Mouse (Mus musculus): Measurements from ENCODE around the gene Fxyd1. TPM values are rescaled to one million over a fixed set of nuclear protein-coding genes. Genes with fewer than 3 reads are reported as not detected.
A peak's percentile ranks its signal among the peaks of the same experiment; 100 is the strongest.

Gene Fxyd1
- polyA plus RNA-seq, 1 experiment: 12.6 TPM

GRCm38 (mm10) chr7:31077470-31077869 lies 20.5 kb upstream of the Fxyd1 start:
- TF ChIP-seq POLR2A (IDR thresholded peaks at IDR 0.05; ENCODE audit: borderline replicate concordance, extremely low read depth, insufficient read depth, insufficient read length, poor library complexity, severe bottlenecking): no peak
- TF ChIP-seq CTCF (IDR thresholded peaks at IDR 0.05; ENCODE audit: borderline replicate concordance, extremely low read depth, insufficient read depth, insufficient read length): no peak
- no peak for DNase-seq (ENCODE audit: low read depth)

- DNase-seq (ENCODE audit: low read depth): no peak
- TF ChIP-seq CTCF (IDR thresholded peaks at IDR 0.05; ENCODE audit: borderline replicate concordance, extremely low read depth, insufficient read depth, insufficient read length) (no peak), POLR2A (IDR thresholded peaks at IDR 0.05; ENCODE audit: borderline replicate concordance, extremely low read depth, insufficient read depth, insufficient read length, poor library complexity, severe bottlenecking) (no peak)
These were observed 19.5 kb upstream of the Fxyd1 start, which contains the start of gene Fxyd3 for GRCm38 (mm10) chr7:31076492-31076891. Gene Fxyd3 (minus strand): TSS chr7:31076704.

GRCm38 (mm10) chr7:31074713-31075069 lies 17.7 kb upstream of the Fxyd1 start:
- DNase-seq (ENCODE audit: low read depth): no peak
- no peak for TF ChIP-seq POLR2A (IDR thresholded peaks at IDR 0.05; ENCODE audit: borderline replicate concordance, extremely low read depth, insufficient read depth, insufficient read length, poor library complexity, severe bottlenecking)
- TF ChIP-seq CTCF (IDR thresholded peaks at IDR 0.05; ENCODE audit: borderline replicate concordance, extremely low read depth, insufficient read depth, insufficient read length): no peak

- DNase-seq (ENCODE audit: low read depth): no peak
- no peak for TF ChIP-seq POLR2A (IDR thresholded peaks at IDR 0.05; ENCODE audit: borderline replicate concordance, extremely low read depth, insufficient read depth, insufficient read length, poor library complexity, severe bottlenecking)
- TF ChIP-seq CTCF (IDR thresholded peaks at IDR 0.05; ENCODE audit: borderline replicate concordance, extremely low read depth, insufficient read depth, insufficient read length): no peak
These were observed 17.2 kb upstream of the Fxyd1 start for GRCm38 (mm10) chr7:31074061-31074712.

- no peak for DNase-seq (ENCODE audit: low read depth)
- TF ChIP-seq CTCF (IDR thresholded peaks at IDR 0.05; ENCODE audit: borderline replicate concordance, extremely low read depth, insufficient read depth, insufficient read length) (no peak), POLR2A (IDR thresholded peaks at IDR 0.05; ENCODE audit: borderline replicate concordance, extremely low read depth, insufficient read depth, insufficient read length, poor library complexity, severe bottlenecking) (no peak)
These were observed 16.5 kb upstream of the Fxyd1 start for GRCm38 (mm10) chr7:31073546-31073945.

GRCm38 (mm10) chr7:31072326-31072725 lies 15.3 kb upstream of the Fxyd1 start:
- TF ChIP-seq POLR2A (IDR thresholded peaks at IDR 0.05; ENCODE audit: borderline replicate concordance, extremely low read depth, insufficient read depth, insufficient read length, poor library complexity, severe bottlenecking) (no peak), CTCF (IDR thresholded peaks at IDR 0.05; ENCODE audit: borderline replicate concordance, extremely low read depth, insufficient read depth, insufficient read length) (no peak)
- DNase-seq (ENCODE audit: low read depth): no peak

- TF ChIP-seq CTCF (IDR thresholded peaks at IDR 0.05; ENCODE audit: borderline replicate concordance, extremely low read depth, insufficient read depth, insufficient read length): no peak
- no peak for TF ChIP-seq POLR2A (IDR thresholded peaks at IDR 0.05; ENCODE audit: borderline replicate concordance, extremely low read depth, insufficient read depth, insufficient read length, poor library complexity, severe bottlenecking)
These were observed 13.3 kb upstream of the Fxyd1 start for GRCm38 (mm10) chr7:31070324-31070723.

GRCm38 (mm10) chr7:31069491-31069890 lies 12.5 kb upstream of the Fxyd1 start:
- TF ChIP-seq POLR2A (IDR thresholded peaks at IDR 0.05; ENCODE audit: borderline replicate concordance, extremely low read depth, insufficient read depth, insufficient read length, poor library complexity, severe bottlenecking) (no peak), CTCF (IDR thresholded peaks at IDR 0.05; ENCODE audit: borderline replicate concordance, extremely low read depth, insufficient read depth, insufficient read length) (no peak)
- DNase-seq (ENCODE audit: low read depth): no peak

More at GRCm38 (mm10) chr7:31070324-31070723, 13.3 kb upstream of the Fxyd1 start:
- no peak for DNase-seq (ENCODE audit: low read depth)

GRCm38 (mm10) chr7:31067836-31068235 lies 10.8 kb upstream of the Fxyd1 start:
- DNase-seq (ENCODE audit: low read depth): peak; percentile 56
- TF ChIP-seq POLR2A (IDR thresholded peaks at IDR 0.05; ENCODE audit: borderline replicate concordance, extremely low read depth, insufficient read depth, insufficient read length, poor library complexity, severe bottlenecking) (no peak), CTCF (IDR thresholded peaks at IDR 0.05; ENCODE audit: borderline replicate concordance, extremely low read depth, insufficient read depth, insufficient read length) (no peak)

GRCm38 (mm10) chr7:31063074-31063560 lies 6.1 kb upstream of the Fxyd1 start:
- no peak for DNase-seq (ENCODE audit: low read depth)
- TF ChIP-seq CTCF (IDR thresholded peaks at IDR 0.05; ENCODE audit: borderline replicate concordance, extremely low read depth, insufficient read depth, insufficient read length) (no peak), POLR2A (IDR thresholded peaks at IDR 0.05; ENCODE audit: borderline replicate concordance, extremely low read depth, insufficient read depth, insufficient read length, poor library complexity, severe bottlenecking) (no peak)

GRCm38 (mm10) chr7:31060621-31061010 lies 3.6 kb upstream of the Fxyd1 start:
- no peak for DNase-seq (ENCODE audit: low read depth)
- TF ChIP-seq CTCF (IDR thresholded peaks at IDR 0.05; ENCODE audit: borderline replicate concordance, extremely low read depth, insufficient read depth, insufficient read length): no peak
- no peak for TF ChIP-seq POLR2A (IDR thresholded peaks at IDR 0.05; ENCODE audit: borderline replicate concordance, extremely low read depth, insufficient read depth, insufficient read length, poor library complexity, severe bottlenecking)

All from brain, embryonic 14.5 days (tissue).